Mouse (Mus musculus) cerebellum, adult 9-11 months (tissue): ENCODE measurements around the gene Gm3636.
"Not testable (repeated sequence)": the region's sequence is repeated elsewhere in the genome, so short reads cannot be mapped to it uniquely, and the experiment has no call there.

Experiments used
- DNase-seq: peaks from one replicate; pipeline ENCODE4 v3.0.0; 2022

Gene Gm3636

DNA sequence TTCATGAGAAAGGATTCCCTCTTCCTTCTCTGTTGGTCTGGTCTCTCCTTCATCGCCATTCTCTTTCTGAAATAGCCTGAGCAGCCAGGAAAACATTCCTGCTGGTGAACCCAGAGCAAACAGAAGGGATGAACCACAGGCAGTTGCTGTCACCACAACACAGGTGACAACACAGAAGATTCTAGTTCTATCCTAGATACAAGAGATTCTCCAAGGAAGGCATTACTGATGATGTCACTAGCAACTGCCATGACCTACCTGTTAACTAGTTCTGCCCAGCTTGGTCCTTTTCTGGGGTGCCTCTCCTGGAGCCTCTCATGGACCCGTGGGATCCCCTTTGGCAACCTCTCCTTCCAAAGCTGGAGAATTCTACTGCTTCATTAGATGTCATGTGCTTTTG, at the start of gene Gm3636:
Gene Gm3636 (minus strand): TSS at position 101 of the 400 bp plus-strand sequence.
- DNase-seq, result not testable (repeated sequence)

DNA sequence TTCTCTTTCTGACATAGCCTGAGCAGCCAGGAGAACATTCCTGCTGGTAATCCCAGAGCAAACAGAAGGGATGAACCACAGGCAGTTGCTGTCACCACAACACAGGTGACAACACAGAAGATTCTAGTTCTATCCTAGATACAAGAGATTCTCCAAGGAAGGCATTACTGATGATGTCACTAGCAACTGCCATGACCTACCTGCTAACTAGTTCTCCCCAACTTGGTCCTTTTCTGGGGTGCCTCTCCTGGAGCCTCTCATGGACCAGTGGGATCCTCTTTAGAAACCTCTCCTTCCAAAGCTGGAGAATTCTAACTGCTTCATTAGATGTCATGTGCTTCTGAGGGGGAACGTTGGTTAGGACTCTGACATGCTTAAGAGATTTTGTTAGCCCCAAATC, 32.2 kb upstream of the Gm3636 start, which contains the start of gene Gm8362:
Gene Gm8362 (minus strand): TSS at position 101 of the 400 bp plus-strand sequence.
- not testable (repeated sequence) for DNase-seq

DNA sequence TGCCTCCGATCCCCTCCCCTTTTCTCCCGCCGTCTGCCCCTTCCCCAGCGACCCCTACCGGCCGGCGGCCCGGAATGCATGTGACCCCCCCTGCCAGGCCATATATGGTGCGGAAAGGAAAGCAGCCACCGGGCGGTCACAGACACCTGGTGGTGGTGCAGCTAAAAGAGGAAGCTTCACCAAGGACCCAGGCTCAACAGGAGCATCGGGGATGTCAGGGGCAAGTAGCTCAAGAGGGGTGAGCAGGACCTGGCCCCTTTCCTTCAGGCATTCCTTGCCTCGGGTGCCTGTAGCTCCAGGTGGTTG, 15.1 kb upstream of the Gm3636 start:
- DNase-seq, result not testable (repeated sequence)

DNA sequence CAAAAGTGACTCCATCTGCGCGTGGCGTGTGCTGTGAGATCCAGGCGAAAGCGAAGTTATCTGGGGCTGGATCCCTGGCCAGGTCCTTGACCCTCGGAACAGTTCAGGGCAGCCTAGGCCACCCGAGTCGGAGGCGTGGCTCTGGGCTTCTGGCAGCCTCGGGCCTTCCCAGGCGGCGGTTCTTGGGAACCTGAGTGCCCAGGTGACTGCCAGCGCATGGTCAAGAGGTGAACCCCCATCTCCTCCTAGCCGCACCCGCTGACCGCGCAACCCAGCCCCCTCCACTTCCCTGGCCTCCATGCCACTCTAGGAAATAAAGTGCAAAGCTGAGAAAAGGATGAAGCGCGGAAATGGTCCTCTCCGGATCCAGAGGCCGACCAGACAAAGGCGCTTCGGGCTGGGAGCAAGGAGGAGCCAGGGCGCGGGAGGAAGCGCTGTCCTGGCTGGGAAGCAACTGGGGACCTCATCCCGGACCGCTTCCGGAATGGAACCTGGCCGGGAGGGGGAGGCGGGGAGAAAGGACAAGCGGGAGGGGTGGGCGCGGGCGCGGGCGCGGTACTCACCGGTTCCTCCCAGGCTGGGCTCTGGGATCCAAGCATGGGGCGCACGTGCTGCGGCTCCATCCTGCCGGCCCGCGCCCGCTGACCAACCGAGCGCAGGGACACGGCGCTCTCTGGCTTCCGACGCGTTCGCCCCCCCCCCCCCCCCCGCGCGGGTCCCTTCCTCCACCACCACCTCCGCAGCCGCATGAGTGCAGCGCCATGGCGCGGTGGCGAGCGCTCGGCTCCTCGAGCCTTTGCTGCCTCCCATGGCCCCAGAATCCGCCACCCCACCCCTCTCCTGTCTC, 14.5 kb upstream of the Gm3636 start:
- DNase-seq, result peak; percentile 3

DNA sequence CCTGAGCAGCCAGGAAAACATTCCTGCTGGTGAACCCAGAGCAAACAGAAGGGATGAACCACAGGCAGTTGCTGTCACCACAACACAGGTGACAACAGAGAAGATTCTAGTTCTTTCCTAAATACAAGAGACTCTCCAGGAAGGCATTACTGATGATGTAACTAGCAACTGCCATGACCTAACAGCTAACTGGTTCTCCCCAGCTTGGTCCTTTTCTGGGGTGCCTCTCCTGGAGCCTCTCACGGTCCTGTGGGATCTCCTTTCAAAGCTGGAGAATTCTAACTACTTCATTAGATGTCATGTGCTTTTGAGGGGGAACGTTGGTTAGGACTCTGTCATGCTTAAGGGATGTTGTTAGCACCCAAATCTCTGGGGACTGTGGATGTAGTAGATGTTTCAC, 22.0 kb downstream of the Gm3636 start, which contains the start of gene Gm8050:
Gene Gm8050 (minus strand): TSS at position 101 of the 400 bp plus-strand sequence.
- not testable (repeated sequence) for DNase-seq
